Mouse (Mus musculus): ENCODE results near the gene Dnmt1. TPM values are rescaled to one million over a fixed set of nuclear protein-coding genes. Genes with fewer than 3 reads are reported as not detected.

Dnmt1 gene
- polyA plus RNA-seq, 1 experiment from 2014 or later, result 85.1 TPM

DNA sequence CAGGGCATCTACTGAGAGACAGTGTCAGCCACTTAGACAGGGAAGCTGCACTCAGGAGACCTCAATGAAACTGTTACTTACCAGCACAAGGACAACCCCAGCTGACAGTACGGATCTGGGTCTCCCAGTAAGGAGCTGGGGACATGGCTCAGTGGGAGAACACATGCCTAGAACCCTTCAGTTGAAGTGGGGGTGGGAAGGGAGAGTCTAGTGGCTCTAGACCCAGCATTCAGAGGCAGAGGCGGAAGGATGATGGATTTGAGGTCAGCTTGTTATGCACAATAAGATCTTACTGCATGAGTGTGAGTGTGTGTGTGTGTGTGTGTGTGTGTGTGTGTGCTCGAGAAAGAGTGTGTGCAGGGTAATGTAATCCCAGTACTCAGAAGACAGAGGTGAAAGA lies 22.5 kb upstream of the Dnmt1 start:
- H3K9me3 ChIP-seq (ENCODE audit: control insufficient read depth, low read length), result no peaks in the 10 kb centered on the region; the same call in 1 of the 2 replicates
- 78% methylated on average over 3 of the region's 3 CpGs for WGBS
- no peak overlapping the region for H3K27ac ChIP-seq (ENCODE audit: low read depth, low read length)
- no peak overlapping the region for H3K4me3 ChIP-seq (ENCODE audit: low read depth, low read length)
- no peaks in the 10 kb centered on the region for H3K36me3 ChIP-seq (ENCODE audit: control insufficient read depth, insufficient read depth, low read length)
- DNase-seq (ENCODE audit: low spot score), result no peak
- H3K4me1 ChIP-seq (replicated peaks; ENCODE audit: control insufficient read depth, insufficient read depth, low read length), result peaks cover 8% of the 10 kb centered on the region
- ATAC-seq (replicated peaks; ENCODE audit: low FRiP score), result no peak
- no peak overlapping the region for H3K9ac ChIP-seq (ENCODE audit: low read depth, low read length)
- no peaks in the 10 kb centered on the region for H3K27me3 ChIP-seq (replicated peaks; ENCODE audit: control insufficient read depth, insufficient read depth, low read length)
- no peak overlapping the region for H3K4me2 ChIP-seq

DNA sequence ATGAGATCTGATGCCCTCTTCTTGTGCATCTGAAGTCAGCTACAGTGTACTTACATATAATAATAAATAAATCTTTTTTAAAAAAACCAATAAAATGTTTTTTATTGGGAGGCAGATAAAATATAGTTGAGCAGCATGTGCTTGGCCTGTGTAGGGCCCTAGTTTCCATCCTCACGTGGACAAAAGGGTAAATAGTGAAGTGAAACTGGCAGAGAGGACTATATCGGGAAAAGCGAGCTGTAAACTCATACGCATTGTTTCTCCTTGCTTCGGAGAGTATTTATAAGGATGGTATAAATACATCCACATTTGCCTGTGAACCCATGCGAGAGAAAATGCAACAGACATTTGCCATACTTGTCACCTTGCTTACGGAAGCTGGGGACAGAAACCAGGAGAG lies 20.1 kb upstream of the Dnmt1 start:
- ATAC-seq (replicated peaks; ENCODE audit: low FRiP score) (no peak), DNase-seq (ENCODE audit: low spot score) (no peak)
- H3K4me2 ChIP-seq, result no peak overlapping the region
- H3K4me3 ChIP-seq (ENCODE audit: low read depth, low read length), result no peak overlapping the region
- H3K27ac ChIP-seq (ENCODE audit: low read depth, low read length), result no peak overlapping the region
- 88% methylated on average over 7 of the region's 7 CpGs for WGBS
- H3K9ac ChIP-seq (ENCODE audit: low read depth, low read length), result no peak overlapping the region
- no peaks in the 10 kb centered on the region for H3K9me3 ChIP-seq (ENCODE audit: control insufficient read depth, low read length)
- H3K36me3 ChIP-seq (ENCODE audit: control insufficient read depth, insufficient read depth, low read length), result no peaks in the 10 kb centered on the region
- peaks cover 22% of the 10 kb centered on the region for H3K4me1 ChIP-seq (replicated peaks; ENCODE audit: control insufficient read depth, insufficient read depth, low read length)
- H3K27me3 ChIP-seq (replicated peaks; ENCODE audit: control insufficient read depth, insufficient read depth, low read length), result no peaks in the 10 kb centered on the region

DNA sequence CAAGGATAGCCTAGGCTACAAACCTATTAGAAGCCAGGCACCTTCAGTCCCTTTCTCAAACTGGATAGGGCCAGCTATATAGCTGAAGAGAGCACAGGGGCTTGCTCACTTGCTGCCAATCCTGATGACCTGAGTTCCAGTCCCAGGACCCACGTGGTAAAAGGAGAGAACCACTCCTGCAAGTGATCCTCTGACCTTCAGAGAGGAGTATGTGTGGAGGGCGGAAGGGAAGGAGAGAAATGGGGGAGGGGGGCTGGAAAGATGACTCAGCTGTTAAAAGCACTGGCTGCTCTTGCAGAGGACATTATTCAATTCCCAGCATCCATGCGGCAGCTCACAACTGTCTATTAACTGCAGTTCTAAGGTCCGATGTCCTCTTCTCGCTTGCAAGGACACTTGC lies 19.5 kb upstream of the Dnmt1 start:
- no peaks in the 10 kb centered on the region for H3K9me3 ChIP-seq (ENCODE audit: control insufficient read depth, low read length)
- 57% methylated on average over 5 of the region's 5 CpGs for WGBS
- H3K4me2 ChIP-seq, result no peak overlapping the region
- no peak for ATAC-seq (replicated peaks; ENCODE audit: low FRiP score)
- no peaks in the 10 kb centered on the region for H3K27me3 ChIP-seq (replicated peaks; ENCODE audit: control insufficient read depth, insufficient read depth, low read length)
- H3K4me1 ChIP-seq (replicated peaks; ENCODE audit: control insufficient read depth, insufficient read depth, low read length), result peaks cover 26% of the 10 kb centered on the region
- no peak overlapping the region for H3K4me3 ChIP-seq (ENCODE audit: low read depth, low read length)
- H3K36me3 ChIP-seq (ENCODE audit: control insufficient read depth, insufficient read depth, low read length), result no peaks in the 10 kb centered on the region
- H3K27ac ChIP-seq (ENCODE audit: low read depth, low read length), result no peak overlapping the region
- no peak for DNase-seq (ENCODE audit: low spot score)
- H3K9ac ChIP-seq (ENCODE audit: low read depth, low read length), result no peak overlapping the region

- Histone ChIP-seq H3K9me3 (ENCODE audit: control insufficient read depth, low read length) (no peaks in the 10 kb centered on the region), H3K27ac (ENCODE audit: low read depth, low read length) (no peak overlapping the region), H3K4me2 (no peak overlapping the region), H3K36me3 (ENCODE audit: control insufficient read depth, insufficient read depth, low read length) (no peaks in the 10 kb centered on the region), H3K9ac (ENCODE audit: low read depth, low read length) (no peak overlapping the region), H3K27me3 (replicated peaks; ENCODE audit: control insufficient read depth, insufficient read depth, low read length) (no peaks in the 10 kb centered on the region), H3K4me3 (ENCODE audit: low read depth, low read length) (no peak overlapping the region), H3K4me1 (replicated peaks; ENCODE audit: control insufficient read depth, insufficient read depth, low read length) (peaks cover 28% of the 10 kb centered on the region)
- no peak for ATAC-seq (replicated peaks; ENCODE audit: low FRiP score)
- WGBS, result 59% methylated on average over 10 of the region's 10 CpGs
- DNase-seq (ENCODE audit: low spot score), result no peak
These were observed 18.9 kb upstream of the Dnmt1 start for GRCm38 (mm10) chr9:20978409-20979095.

- 6% methylated on average over 4 of the region's 4 CpGs for WGBS
- H3K27ac ChIP-seq (ENCODE audit: low read depth, low read length), result no peak overlapping the region; the same call in 1 of the 2 replicates
- no peak for ATAC-seq (replicated peaks; ENCODE audit: low FRiP score)
These were observed 17.4 kb upstream of the Dnmt1 start for GRCm38 (mm10) chr9:20976961-20977689.

DNA sequence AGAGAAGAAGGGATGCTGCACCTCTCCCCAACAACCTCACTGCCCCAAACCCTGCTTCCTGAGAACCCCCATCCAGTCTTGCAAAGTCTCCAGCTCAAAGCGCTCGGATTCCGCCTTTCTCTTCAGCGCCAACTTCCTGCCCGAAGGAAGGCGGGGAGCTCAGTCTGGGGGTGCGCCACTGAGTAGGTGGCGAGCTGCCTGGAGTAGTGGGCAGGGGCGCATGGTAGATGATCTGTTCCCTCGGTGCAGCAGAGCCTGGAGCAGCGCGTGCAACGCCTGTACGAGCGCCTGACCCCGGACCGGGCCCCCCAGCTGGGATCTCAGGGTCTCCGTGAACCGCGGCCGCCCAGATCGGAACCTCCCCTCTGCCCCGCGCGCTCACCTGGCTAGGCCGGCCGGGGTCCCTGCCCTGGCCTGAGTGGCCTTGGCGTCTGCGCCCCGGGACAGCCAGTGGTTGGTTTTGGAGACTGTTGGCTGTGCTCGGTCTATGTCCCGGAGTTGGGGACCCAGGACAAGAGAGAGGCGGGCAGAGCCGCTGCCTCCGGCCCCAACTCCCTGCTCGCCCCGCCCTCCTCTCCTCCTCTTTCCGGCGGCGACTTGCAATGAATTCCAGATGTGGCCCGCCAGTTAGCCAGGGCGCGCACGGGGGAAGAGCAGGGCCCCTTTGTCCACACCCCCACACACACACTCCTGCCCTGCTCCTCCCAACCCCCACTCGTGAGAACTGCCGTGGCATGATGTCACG lies 16.7 kb upstream of the Dnmt1 start, which contains the start of gene S1pr2:
S1pr2 (minus strand) TSS at position 566 of the 745 bp plus-strand sequence.
- Histone ChIP-seq H3K4me3 (ENCODE audit: low read depth, low read length) (peak within 1 kb of the TSS; percentile 83), H3K4me1 (replicated peaks; ENCODE audit: control insufficient read depth, insufficient read depth, low read length) (peaks cover 29% of the 10 kb centered on the region), H3K9ac (ENCODE audit: low read depth, low read length) (peak within 1 kb of the TSS; percentile 75), H3K36me3 (ENCODE audit: control insufficient read depth, insufficient read depth, low read length) (no peaks in the 10 kb centered on the region), H3K9me3 (ENCODE audit: control insufficient read depth, low read length) (no peaks in the 10 kb centered on the region), H3K27ac (ENCODE audit: low read depth, low read length) (peak within 1 kb of the TSS; percentile 85), H3K27me3 (replicated peaks; ENCODE audit: control insufficient read depth, insufficient read depth, low read length) (no peaks in the 10 kb centered on the region), H3K4me2 (peak within 1 kb of the TSS; percentile 98)
- DNase-seq (ENCODE audit: low spot score) (peak; percentile 86), ATAC-seq (replicated peaks; ENCODE audit: low FRiP score) (peak; percentile 74)
- WGBS, result under 1% methylated on average over 42 of the region's 47 CpGs

More at GRCm38 (mm10) chr9:20976961-20977689, 17.4 kb upstream of the Dnmt1 start:
- Histone ChIP-seq H3K4me1 (replicated peaks; ENCODE audit: control insufficient read depth, insufficient read depth, low read length) (peaks cover 29% of the 10 kb centered on the region), H3K36me3 (ENCODE audit: control insufficient read depth, insufficient read depth, low read length) (no peaks in the 10 kb centered on the region), H3K27me3 (replicated peaks; ENCODE audit: control insufficient read depth, insufficient read depth, low read length) (no peaks in the 10 kb centered on the region), H3K4me2 (peak overlapping the region; percentile 98), H3K4me3 (ENCODE audit: low read depth, low read length) (peak overlapping the region; percentile 83), H3K9me3 (ENCODE audit: control insufficient read depth, low read length) (no peaks in the 10 kb centered on the region), H3K9ac (ENCODE audit: low read depth, low read length) (peak overlapping the region; percentile 75)
- no peak for DNase-seq (ENCODE audit: low spot score)

- Histone ChIP-seq H3K36me3 (ENCODE audit: control insufficient read depth, insufficient read depth, low read length) (no peaks in the 10 kb centered on the region), H3K4me3 (ENCODE audit: low read depth, low read length) (peak overlapping the region; percentile 83), H3K4me1 (replicated peaks; ENCODE audit: control insufficient read depth, insufficient read depth, low read length) (peaks cover 29% of the 10 kb centered on the region), H3K27me3 (replicated peaks; ENCODE audit: control insufficient read depth, insufficient read depth, low read length) (no peaks in the 10 kb centered on the region), H3K9me3 (ENCODE audit: control insufficient read depth, low read length) (no peaks in the 10 kb centered on the region), H3K4me2 (peak overlapping the region; percentile 98), H3K27ac (ENCODE audit: low read depth, low read length) (peak overlapping the region; percentile 85), H3K9ac (ENCODE audit: low read depth, low read length) (peak overlapping the region; percentile 75)
- ATAC-seq (replicated peaks; ENCODE audit: low FRiP score), result peak; percentile 58
- WGBS, result under 1% methylated on average over 45 of the region's 45 CpGs
- peak; percentile 65 for DNase-seq (ENCODE audit: low spot score)
These were observed 15.9 kb upstream of the Dnmt1 start for GRCm38 (mm10) chr9:20975431-20976215.

- Histone ChIP-seq H3K27me3 (replicated peaks; ENCODE audit: control insufficient read depth, insufficient read depth, low read length) (no peaks in the 10 kb centered on the region), H3K4me1 (replicated peaks; ENCODE audit: control insufficient read depth, insufficient read depth, low read length) (peaks cover 26% of the 10 kb centered on the region), H3K36me3 (ENCODE audit: control insufficient read depth, insufficient read depth, low read length) (0 out of 2 replicates have a peak, but pooled peaks cover under 1% of the 10 kb centered on the region), H3K4me2 (peak overlapping the region; percentile 15; the same call in 1 of the 2 replicates), H3K27ac (ENCODE audit: low read depth, low read length) (no peak overlapping the region), H3K4me3 (ENCODE audit: low read depth, low read length) (no peak overlapping the region), H3K9ac (ENCODE audit: low read depth, low read length) (no peak overlapping the region), H3K9me3 (ENCODE audit: control insufficient read depth, low read length) (no peaks in the 10 kb centered on the region)
- ATAC-seq (replicated peaks; ENCODE audit: low FRiP score) (no peak), DNase-seq (ENCODE audit: low spot score) (no peak)
- WGBS, result 53% methylated on average over 6 of the region's 6 CpGs
These were observed 14.0 kb upstream of the Dnmt1 start for GRCm38 (mm10) chr9:20973682-20974075.

All from liver, embryonic 11.5 days (tissue).